Mouse (Mus musculus) left cerebral cortex, adult 9 months (tissue): Measurements from ENCODE around the gene Fut4.

Experiments used
- DNase-seq, 2 experiments: peaks; one replicate each; pipeline ENCODE4 v3.0.0; 2022; ENCODE audit warnings: low spot score in 2 of 2

Gene Fut4

DNA sequence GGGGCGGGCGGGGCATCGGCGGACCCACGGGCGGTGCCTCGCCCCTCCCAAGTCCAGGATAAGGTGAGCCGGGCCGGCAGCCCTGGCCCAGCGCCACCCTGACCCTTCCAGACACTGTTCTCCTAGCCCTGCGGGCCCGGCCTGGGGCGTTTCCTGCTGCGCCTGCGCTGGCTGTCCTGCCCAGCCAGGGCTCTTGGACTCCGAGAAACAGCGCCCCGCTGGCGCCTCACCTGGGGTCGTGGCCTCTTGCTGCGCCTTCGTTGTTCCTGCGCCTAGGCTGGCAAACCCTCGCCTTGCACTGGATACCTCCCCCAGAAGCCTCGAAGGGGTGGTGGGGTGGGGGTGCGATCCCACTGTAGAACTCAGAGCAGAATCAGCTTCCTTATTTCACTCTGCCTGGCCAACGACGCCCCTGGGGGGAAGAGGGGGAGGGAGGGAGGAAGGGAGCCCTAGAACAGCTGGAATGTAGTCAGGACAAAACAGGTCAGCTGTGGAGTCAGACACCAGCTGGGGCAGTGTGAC is at the start of gene Fut4:
Fut4 (minus strand) TSS at position 393 of the 522 bp plus-strand sequence.
- no peak for DNase-seq

DNA sequence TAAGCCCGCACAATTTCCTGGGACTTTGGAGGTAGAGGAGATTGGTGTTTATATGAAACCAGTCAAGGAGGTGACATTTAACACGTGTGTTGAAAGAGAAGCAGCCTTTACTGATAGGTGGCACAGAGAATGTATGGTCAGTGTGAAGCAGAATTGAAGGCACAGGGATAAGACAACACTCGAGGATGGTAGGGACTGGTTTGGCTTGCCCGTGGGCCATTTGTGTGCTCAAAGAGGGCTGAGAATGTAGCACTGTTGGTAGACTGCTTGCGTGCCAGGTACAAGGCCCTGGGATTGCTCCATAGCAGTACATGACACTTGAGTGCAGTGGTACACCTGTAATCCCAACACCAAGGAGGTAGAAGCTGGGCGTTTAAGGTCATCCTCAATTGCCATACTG is 35.2 kb upstream of the Fut4 start:
- DNase-seq, result no peak

DNA sequence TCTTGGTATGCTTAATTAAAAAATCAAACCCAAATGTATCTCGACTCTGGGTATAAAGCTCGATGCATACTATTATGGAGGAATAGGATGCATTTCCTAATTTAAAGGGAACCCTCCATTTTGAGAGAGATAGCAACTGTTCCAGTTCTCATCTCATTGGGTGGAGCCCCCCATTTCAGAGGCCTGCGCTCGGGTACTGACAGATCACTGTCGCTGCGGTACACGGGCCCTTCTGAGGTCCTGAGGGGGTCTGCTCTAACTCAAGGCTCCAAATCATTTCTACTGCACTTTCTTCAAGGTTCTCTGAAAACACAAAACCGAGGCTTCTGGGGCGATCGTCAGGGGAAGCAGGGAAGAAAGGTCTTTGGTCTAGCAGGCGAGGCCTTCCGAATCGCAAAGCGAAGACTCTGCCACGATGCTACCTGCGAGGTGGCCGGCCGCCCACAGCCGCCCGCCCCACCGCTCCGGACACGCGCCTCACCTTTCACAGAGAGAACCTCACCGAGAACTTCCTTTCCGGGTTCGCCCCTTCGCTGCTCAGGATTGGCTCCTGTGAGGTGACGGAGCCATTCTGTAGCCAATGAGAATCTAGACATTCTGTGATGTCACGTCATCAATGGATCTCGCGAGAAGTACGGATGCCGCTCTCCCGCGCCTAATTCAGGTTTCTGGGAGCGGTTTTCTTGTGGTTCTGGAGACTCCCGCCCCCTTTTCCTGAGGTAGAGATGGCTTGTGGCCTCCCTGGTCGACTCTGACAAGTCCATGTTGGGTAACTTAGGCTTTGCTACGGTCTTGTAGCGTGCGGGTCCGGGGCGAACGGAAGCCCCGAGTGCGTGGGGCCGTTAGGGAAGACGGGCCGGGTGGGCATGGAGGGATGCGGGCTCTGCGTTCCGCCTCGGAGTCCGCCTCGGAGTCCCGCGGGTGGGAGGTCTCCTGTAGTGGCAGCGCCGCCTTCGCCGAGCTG is 32.1 kb upstream of the Fut4 start, which contains the start of the genes Mre11a and Ankrd49:
Mre11a (plus strand) TSS at position 616 of the 964 bp plus-strand sequence.
Ankrd49 (minus strand) TSS at position 818 of the 964 bp plus-strand sequence.
- DNase-seq, result peak; percentile 85 to 96

DNA sequence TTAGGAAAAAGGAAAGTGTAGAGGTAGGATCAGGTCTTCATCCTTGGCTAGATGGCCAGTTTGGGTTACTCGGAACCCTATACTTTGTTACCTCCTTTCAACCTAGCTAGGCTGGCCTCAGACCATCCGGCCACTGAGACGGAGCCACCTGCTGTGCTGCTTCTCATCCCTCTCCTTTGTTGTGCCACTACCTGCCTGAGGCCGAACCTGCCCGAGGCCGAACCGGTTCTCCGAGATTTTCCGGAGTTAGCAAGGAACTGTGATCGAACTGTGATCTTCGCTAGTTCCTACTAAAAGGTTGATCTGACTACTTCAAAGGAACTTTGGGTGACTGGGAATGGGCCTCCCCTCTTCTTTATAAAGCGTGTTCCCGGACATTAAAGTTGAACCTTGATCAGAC is 26.1 kb upstream of the Fut4 start:
- DNase-seq, result no peak

DNA sequence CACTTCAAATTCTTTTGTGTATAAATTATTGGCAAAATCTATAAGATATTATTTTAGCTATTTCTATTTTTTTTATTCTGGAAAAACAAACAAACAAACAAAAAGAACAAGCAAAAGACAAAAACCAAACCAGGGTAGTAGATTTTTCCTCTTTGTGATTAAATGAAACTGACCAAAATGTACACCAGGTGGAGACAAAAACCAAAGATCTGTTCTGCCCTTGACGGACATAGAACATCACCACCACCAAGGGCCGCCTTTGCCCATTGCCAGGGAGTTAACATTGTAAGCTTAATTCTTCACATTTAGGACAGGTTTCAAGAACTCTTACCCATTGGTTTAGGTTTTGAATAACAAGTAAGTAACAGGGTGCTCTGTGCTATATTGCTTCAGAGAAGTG is 21.6 kb upstream of the Fut4 start:
- no peak for DNase-seq

DNA sequence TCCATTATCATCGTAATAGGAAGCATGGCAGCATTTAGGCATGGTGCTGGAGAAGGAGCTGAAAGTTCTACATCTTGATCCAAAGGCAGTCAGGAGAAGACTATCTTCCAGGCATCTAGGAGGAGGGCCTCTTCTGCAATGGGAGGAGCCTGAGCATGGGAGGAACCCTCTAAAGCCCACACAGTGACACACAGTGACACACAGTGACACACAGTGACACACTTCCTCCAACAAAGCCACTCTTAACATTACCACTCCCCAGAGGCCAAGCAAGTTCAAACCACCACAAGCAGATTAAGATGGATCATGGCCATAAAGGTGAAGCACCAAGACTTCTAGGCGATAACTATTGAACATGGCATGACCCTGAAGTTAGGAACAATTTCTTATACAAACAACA is 19.9 kb upstream of the Fut4 start:
- no peak for DNase-seq

DNA sequence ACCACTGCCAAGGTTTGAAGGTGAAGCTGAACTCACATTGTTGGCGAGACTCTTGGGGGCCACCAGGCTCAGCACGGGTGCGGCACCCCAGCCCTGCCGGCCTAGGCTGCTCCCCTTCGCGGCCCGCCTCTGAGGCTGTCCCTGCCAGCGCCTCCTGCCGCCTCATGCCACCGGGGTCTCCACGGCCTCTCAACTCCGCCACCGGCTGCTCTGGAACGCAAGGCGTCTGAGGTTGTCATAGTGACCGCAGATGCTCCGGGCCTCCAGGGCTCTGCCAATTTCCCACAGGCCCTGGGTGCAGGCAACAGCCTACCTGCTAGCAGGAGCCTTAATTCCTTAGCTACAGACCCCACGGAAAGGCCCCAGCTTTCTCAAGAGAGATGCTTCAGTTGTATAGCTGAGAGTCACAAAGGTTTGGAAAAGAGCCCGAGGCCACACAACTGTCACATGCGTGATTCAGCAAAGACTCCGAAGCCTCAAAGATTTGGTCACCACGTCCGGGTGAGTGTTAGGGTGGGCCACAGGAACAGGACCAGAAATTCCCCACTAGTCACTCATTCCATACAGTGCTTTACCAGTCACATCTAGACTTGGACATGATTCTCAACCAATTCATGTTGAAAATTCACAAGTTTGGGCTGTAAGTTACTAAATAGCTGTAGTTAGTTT is 18.7 kb upstream of the Fut4 start, which contains the start of gene 1700012B09Rik:
1700012B09Rik (minus strand) TSS at position 228 of the 669 bp plus-strand sequence.
- no peak for DNase-seq

DNA sequence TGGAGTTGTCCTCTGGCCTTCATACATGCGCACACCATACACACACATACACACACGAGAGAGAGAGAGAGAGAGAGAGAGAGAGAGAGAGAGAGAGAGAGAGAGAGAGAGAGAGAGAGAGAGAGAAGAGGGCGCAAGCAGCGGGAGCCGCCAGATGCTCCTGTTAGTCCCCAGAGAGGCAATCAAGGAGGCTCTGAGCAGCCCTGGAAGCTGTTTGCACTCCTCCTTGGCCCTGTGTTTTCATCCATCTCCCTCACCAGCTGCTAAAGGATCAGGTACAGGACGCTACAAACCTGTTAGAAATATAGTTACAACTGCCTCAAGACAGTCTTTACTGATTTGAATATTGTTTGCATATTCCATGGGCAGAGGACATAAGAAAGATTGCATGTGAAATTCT is 17.6 kb upstream of the Fut4 start:
- no peak for DNase-seq

DNA sequence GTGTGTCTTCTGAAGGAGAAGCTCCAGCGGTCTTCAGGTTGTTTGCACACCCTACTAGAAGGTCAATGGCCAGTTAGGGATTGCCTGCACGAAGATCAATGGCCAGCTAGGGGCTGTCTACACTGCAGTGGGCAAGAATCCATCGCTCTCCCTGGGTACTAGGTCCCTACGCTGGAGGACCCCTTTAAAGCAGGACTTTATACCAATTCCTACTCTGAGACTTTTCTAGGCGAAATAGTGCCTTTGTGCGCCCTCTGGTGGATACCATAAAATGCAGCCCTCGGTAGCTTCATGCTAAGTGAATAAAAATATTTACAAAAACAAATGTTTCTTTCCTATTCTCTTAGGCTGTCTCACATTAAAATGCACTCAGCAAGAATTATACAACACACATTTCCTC is 12.6 kb upstream of the Fut4 start:
- DNase-seq, result peak in 1 of 2 experiments; percentile 47

DNA sequence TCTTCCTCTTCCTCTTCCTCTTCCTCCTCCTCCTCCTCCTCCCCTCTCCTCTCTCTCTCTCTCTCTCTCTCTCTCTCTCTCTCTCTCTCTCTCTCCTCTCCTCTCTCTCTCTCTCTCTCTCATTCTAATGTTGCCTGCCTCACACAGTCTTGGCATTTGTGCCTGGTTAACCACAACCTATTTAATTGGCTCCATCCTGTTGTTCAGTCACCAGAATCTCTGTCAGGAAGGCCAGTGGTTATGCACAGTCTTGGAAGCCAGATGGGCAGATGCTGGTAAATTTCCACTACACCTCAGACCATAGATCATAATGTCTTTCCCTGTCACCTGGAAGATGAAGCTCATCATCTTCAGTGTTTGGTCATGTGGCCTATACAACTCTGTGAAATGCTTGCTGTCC is 7.1 kb upstream of the Fut4 start:
- no peak for DNase-seq

DNA sequence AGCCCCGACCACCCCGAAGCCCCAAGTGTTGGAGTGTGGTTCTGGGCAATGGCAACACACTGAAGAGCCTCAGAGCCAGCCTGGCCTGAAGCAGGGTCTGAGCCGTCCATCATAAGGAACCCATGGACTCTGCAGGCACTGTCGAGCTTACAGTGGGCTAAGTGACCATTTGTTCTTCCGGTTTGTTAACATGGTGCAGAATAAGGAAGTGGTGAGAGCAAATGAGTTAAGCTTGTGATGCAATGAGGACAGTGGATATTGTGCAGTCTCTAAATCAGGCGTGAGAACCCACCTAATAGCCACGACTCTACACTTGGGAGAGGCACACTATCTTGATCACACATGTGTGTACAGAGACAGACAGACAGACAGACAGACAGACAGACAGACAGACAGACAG is 6.4 kb upstream of the Fut4 start:
- DNase-seq, result no peak

DNA sequence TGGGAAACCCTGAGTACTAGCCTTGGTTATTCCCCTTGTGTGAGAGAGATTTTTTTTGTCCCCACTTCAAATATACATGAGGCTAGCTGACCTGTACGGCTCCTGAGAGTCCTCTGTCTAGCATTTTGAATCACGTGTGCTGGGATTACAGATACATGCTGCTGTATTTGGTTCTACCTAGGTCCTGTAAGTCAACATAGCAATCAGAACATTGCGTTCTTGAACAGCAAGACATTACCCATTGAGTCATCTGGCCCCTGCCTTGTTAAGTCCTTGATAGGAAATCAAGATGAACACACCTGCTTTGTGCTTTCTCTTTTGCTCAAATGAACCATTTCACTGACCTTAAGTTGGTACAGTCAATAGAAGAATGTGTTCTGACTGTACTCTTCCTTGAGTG is 2.3 kb upstream of the Fut4 start:
- no peak for DNase-seq

DNA sequence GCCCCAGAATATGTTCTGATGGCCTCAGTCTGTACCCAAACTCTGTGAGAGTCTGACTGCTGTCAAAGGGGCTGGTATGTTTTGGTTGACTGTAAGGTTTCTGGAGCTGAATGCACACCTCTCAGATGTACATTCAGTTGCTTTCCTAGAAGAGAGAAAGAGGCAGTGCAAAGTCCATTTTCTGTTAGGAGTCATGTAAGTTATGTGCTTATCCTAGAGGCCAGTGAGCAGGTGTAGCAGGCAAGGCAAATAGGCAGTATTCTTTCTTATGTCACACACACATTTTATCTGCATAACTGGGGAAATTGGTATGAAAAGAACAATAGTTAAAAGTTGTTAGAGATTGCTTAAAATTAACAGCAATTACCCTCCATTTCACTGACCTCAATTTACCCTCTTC is 1.8 kb upstream of the Fut4 start:
- DNase-seq, result no peak

DNA sequence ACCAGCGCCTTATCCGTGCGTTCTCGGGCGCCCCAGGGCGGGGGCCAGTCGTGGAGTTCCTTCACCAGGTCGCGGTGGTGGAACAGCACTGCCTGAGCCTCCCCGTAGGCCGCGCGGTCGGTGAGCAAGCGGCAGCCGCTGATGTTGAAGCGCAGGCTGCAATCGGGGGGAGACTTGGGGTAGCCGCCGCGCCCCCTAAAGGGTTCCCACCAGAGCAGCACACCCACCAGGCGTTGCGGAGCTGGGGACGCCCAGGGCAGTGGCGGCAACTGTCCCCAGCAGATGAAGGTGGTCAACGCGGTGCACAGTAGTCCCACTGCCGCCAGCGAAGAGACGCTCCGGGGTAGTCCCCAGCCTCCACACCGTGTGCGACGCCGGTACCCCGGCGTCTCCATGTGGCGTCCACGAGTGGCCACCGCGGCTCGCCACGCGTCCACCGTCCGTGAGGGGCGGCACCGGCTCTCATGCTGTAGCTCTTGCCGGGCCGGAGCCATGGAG is 641 bp downstream of the Fut4 start:
- DNase-seq, result no peak

DNA sequence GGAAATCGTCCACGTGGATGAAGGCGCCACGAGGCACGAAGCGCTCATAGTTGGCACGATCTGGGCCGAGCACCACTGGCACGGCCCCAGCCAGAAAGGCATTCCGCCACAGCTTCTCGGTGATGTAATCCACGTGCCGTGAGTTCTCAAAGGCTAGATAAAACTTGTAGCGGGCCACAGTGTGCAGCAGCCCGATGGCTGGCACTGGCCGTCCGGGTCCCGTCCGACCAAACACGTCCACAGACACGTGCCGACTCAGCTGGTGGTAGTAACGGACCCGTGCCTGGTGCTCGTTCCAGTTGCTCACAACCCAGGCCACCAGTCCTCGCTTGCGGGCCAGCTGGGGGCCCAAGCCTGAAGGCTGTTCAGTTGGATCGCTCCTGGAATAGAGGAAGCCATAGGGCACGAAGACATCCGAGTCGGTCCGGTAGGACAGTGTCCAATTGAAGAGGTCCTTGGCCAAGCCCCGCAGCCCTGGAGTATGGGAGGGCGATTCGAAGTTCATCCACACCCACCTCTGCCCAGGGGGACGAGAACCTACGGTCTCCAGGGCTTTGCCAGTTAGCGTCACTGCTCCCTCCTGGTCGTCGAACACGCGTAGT is 1.2 kb downstream of the Fut4 start:
- DNase-seq, result no peak

DNA sequence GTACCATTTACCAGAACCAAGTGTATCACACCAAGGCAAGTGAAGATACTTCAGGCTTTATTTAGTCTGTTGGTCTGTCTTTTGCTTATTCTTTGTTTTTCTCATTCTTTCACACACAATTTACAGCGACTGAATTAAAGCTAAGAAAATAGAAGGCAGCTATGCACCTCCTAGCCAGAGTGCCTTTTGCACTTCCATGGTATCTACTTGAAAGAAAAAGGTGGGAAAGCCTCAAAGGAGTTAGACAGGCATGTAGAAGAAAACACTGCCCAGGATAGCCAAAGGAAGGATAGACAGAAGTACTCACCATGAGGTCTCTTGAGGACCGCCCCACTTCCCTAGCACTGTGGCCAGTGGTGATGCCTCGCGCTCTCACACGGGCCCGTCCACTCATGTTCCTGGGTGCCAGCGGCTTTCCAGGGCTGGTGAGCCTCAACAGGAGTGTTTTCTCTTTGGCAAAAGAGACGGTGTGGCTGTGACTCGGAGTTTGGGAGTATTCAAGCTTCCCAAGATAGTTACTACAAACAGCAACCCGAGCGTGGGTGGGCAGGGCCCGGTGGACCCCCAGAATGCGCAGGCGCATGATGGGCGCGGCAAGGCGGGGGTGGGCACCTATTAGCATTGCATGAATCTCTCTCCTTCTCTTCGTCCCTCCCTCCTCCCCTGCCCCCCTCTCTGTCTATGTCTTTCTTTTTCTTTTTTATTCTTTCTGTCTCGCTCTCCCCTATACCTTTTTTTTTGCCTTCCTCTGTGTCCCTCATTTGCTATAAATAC is 11.9 kb downstream of the Fut4 start, which contains the start of gene Piwil4:
Piwil4 (minus strand) TSS at position 583 of the 774 bp plus-strand sequence.
- no peak for DNase-seq

DNA sequence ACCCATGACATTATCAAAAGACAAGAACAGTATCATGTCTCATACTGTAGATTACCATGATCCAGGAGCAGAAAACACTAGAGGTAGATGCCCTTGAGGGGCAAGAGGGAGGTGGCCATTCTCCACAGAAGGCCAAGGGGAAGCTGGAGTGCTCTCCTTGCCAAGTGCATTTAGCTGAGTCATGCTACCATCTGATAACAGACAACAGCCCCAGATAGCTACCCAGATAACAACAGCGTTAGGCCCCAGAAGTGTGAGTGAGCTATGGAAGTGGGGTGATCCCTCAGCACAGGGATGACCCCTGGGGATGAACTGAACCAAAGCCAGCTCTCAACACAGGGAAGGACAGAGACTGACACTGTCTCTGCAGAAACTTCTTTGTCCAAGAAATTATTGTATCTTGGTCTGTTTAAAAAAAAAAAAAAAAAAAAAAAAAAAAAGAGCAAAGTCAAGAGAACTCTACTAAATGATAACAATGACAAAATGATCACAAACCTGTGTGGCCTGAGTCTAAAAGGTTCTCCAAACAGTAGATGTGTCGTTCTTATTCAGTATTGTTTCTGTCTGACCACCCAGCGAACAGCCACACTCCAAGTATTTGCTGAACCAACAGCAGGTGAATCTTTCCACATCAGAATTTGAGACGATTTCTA is 12.6 kb downstream of the Fut4 start:
- DNase-seq, result no peak

DNA sequence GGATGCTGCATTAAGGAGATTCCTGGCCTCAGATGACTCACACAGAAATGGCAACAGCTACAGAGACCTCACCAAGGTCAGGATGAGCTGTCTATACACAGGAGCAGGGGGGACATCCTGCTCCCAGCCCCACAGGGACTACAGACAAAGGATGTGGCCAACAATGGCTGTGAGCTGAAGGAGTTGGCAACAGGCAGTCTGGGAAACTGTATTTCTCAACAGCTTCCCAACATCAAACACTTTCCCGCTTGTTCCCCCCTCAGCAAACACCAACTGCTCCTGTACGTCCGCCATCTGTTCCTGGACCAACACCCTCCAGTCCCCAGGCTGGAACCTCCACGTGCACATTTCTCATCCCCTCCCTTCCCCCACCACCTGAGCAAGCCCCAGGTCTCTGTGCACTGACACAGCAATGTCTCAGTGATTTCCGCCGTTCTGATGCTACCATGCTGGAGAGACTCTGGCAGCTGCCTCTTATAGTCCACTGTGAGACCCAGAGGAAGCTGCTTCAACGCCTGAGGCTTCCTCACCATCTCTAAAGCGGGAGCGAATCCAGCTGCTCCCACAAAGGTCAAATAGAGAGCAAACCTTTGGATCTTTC is 21.2 kb downstream of the Fut4 start:
- DNase-seq, result no peak

DNA sequence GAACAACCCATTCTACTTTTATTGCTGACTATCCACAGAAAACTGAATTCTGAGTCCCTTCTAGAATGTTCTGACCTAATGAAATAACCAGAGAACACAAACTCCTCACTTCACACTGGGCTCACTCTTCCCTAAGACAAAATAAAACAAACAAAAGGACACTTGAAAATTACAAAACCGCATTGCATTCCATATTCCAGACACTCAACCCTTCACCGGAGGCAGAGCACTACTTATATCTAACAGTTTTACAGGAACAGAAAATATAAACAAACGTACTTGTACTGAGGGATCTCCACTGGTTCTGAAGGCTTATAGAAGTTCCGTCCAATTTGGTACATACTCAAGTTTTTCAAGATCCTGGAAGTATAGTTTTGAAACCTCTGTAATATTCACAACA is 23.8 kb downstream of the Fut4 start:
- DNase-seq, result no peak

DNA sequence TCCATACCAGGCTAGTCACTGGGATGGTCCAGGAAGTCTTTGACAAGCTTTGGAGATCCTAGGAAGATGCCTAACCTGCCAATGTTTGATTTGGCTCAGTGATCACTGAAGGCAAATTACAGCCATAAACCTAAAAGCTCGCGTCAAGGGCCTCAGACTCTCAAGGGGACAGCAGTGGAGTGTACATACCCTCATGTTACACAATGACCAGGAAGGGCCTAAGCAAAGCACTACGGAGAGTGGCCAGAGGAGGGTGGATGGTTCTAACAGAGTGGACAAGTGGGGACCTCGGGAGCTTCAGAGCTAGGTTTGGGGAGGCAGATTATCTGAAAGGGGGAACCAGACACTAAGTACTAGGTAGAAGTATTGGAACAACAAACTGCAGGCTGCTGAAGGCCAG is 25.6 kb downstream of the Fut4 start:
- DNase-seq, result no peak
